Mouse (Mus musculus) C2C12 (cell line): ENCODE data around the gene Ranbp3l. TPM values are rescaled to one million over a fixed set of nuclear protein-coding genes. Genes with fewer than 3 reads are reported as not detected.

Experiments
- H3K27me3 ChIP-seq: one replicate; pipeline ENCODE4 v1.6.1; 2011; ENCODE audit not compliant: control insufficient read depth, insufficient read depth, insufficient read length
- H3K36me3 ChIP-seq: one replicate; pipeline ENCODE4 v1.6.1; 2011; ENCODE audit not compliant: control insufficient read depth, insufficient read depth
- H3K4me3 ChIP-seq: one replicate; pipeline ENCODE4 v1.5.1; 2011; ENCODE audit warnings: mild to moderate bottlenecking, control low read depth; ENCODE audit not compliant: poor library complexity, insufficient read depth, severe bottlenecking
- H3K79me2 ChIP-seq: one replicate; pipeline ENCODE4 v1.6.1; 2011; ENCODE audit not compliant: control insufficient read depth, insufficient read depth
- H3K79me3 ChIP-seq: one replicate; pipeline ENCODE4 v1.6.1; 2011; ENCODE audit warnings: low read depth, control low read depth
- H3ac ChIP-seq: one replicate; pipeline ENCODE3; 2011; ENCODE audit warnings: low read depth; ENCODE audit not compliant: control insufficient read depth, insufficient read length
- CEBPB ChIP-seq: IDR thresholded peaks from one replicate; pipeline ENCODE4 v1.6.1; 2011; ENCODE audit warnings: low read depth, mild to moderate bottlenecking, control low read depth, moderate library complexity
- CTCF ChIP-seq: IDR thresholded peaks from one replicate; pipeline ENCODE4 v1.5.1; 2011; ENCODE audit not compliant: control insufficient read depth, insufficient read depth, insufficient read length
- FOSL1 ChIP-seq: IDR thresholded peaks from one replicate; pipeline ENCODE4 v1.8.0; 2011; ENCODE audit warnings: mild to moderate bottlenecking, low read length; ENCODE audit not compliant: poor library complexity, insufficient read depth, severe bottlenecking
- MAX ChIP-seq: IDR thresholded peaks from one replicate; pipeline ENCODE4 v1.6.1; 2011; ENCODE audit warnings: mild to moderate bottlenecking, control low read depth
- MYOD1 ChIP-seq: IDR thresholded peaks from one replicate; pipeline ENCODE4 v1.6.1; 2011; ENCODE audit warnings: low read depth; ENCODE audit not compliant: control insufficient read depth, insufficient read length
- MYOG ChIP-seq: IDR thresholded peaks from one replicate; pipeline ENCODE4 v1.6.1; 2011; ENCODE audit not compliant: control insufficient read depth, insufficient read length; ENCODE audit errors: extremely low read depth
- USF1 ChIP-seq: IDR thresholded peaks from one replicate; pipeline ENCODE4 v1.6.1; 2011; ENCODE audit warnings: low read depth, mild to moderate bottlenecking, control low read depth, moderate library complexity
- polyA plus RNA-seq: library from polyadenylated mRNA; unstranded; fragments of >200 nt; fragmentation: generic; extraction: Trizol; gene quantifications from one replicate; pipeline ENCODE4 v1.2.1, GENCODE M21; 2012; ENCODE audit warnings: missing spikeins

The Ranbp3l gene
- polyA plus RNA-seq, 1 experiment = 0.06 TPM

DNA sequence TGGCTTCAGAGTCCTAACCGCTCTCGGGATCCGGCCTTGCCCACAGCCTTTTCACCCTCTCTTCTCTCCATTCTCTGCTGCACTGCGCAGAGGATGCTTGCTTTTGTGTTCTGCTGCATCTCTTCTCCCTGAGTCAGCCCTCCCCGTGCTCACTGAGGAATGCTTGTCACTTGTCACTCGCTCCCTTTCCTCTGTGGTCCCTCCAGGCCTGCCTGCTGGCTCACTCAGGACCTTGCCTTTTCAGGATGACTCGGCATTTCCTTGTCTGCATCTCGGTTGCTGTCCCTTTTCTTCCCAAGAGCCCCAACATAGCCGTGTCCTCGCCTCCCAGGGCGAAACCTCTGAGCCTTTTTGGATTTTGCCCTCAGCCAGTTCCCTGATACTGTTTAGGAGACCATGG lies 119.1 kb downstream of the Ranbp3l start:
- Histone ChIP-seq H3ac (no peak overlapping the region), H3K27me3 (no peaks in the 10 kb centered on the region), H3K79me3 (no peaks in the 10 kb centered on the region), H3K79me2 (no peaks in the 10 kb centered on the region), H3K36me3 (peaks cover 14% of the 10 kb centered on the region), H3K4me3 (no peak overlapping the region)
- TF ChIP-seq MYOD1 (no peak), FOSL1 (no peak), CEBPB (no peak), MYOG (no peak), MAX (no peak), CTCF (no peak), USF1 (no peak)

DNA sequence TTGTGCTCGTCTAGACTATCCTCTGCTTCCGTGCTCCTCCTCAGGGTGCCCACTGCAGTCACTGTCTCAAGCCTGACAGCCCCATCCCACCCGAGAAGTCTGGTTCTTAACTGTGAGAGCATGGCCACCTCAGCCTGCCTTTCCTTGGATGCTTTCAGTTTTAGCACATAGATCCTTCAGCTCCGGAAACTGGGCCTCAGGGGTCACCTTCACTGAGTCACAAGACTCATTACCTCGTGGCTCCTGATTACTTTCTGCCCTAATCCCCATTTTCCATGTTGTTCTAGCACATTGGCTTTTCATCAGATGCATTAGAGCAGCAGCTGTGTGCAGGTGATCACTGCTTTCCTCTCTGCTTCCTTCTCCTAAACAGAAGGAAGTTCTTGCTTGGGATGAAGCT lies 119.7 kb downstream of the Ranbp3l start:
- TF ChIP-seq FOSL1 = no peak
- TF ChIP-seq MYOD1 = no peak
- TF ChIP-seq USF1 = no peak
- no peak for TF ChIP-seq CTCF
- Histone ChIP-seq H3ac (no peak overlapping the region), H3K27me3 (no peaks in the 10 kb centered on the region), H3K79me2 (no peaks in the 10 kb centered on the region), H3K36me3 (peaks cover 14% of the 10 kb centered on the region), H3K4me3 (no peak overlapping the region), H3K79me3 (no peaks in the 10 kb centered on the region)

DNA sequence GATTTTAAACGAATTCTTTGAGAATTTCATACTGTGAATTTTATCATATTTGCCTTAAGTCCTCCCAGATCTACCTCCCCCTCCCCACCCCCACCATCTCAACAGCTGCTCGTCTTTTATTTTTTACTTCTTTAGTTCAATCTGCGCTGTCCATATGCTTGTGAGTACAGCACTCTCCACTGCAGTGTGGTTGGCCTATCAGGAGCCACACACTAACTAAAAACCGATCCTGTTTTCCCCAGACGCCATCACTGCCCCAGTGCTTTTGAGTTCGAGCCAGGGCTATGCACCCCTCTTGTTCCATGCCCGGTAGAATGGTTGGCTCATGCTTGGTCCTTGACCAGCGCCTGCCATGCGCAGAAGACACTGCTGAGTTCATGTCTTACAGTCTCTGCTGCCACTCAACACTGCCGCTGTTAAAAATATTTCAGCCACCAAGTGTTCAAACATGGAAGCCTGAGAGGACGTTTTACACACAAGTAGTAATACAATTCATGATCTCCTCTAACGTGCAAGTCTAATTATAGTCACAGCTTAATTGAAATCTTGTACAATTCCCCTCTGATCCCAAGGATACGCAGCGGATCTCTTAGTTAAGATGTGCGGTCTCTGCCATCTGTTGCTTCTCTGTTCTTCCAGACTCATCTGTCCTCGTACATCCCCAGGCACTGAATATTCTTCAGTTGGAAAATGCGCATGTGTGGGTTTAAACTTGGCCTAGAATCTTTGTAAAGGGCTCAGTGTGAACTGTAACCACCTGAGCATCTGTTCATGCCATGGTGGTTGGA lies 120.3 kb downstream of the Ranbp3l start:
- H3K4me3 ChIP-seq = no peak overlapping the region
- H3K79me3 ChIP-seq = no peaks in the 10 kb centered on the region
- peaks cover 19% of the 10 kb centered on the region for H3K36me3 ChIP-seq
- TF ChIP-seq CTCF (no peak), MAX (no peak), CEBPB (no peak), FOSL1 (no peak), USF1 (no peak), MYOG (no peak), MYOD1 (no peak)
- no peaks in the 10 kb centered on the region for H3K79me2 ChIP-seq
- H3ac ChIP-seq = no peak overlapping the region
- no peaks in the 10 kb centered on the region for H3K27me3 ChIP-seq

DNA sequence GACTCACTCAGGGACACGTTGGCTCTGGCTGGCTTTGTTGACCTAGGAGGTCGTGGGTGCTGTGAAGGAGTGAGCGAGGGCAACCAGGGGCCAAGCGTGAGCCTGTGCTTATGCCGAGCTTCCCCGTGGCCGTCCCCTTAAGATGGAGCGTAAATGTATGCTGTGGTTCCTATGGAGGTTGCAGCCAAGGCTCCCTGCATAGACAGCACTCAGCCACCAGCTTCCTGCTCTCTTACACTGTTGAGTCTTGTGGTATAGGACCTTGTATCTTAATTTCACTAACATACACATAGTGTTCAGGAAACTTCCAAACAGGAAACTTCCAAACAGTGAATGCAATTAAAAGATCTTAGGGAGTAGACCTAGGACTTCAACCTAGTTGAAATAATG lies 120.9 kb downstream of the Ranbp3l start:
- peaks cover 25% of the 10 kb centered on the region for H3K36me3 ChIP-seq
- no peak overlapping the region for H3ac ChIP-seq
- no peak for TF ChIP-seq CTCF
- TF ChIP-seq USF1 = no peak
- TF ChIP-seq CEBPB = no peak
- no peak for TF ChIP-seq MAX
- TF ChIP-seq FOSL1 = no peak
- TF ChIP-seq MYOD1 = no peak
- no peak for TF ChIP-seq MYOG
- H3K79me3 ChIP-seq = no peaks in the 10 kb centered on the region
- H3K4me3 ChIP-seq = no peak overlapping the region
- H3K27me3 ChIP-seq = no peaks in the 10 kb centered on the region
- H3K79me2 ChIP-seq = no peaks in the 10 kb centered on the region

DNA sequence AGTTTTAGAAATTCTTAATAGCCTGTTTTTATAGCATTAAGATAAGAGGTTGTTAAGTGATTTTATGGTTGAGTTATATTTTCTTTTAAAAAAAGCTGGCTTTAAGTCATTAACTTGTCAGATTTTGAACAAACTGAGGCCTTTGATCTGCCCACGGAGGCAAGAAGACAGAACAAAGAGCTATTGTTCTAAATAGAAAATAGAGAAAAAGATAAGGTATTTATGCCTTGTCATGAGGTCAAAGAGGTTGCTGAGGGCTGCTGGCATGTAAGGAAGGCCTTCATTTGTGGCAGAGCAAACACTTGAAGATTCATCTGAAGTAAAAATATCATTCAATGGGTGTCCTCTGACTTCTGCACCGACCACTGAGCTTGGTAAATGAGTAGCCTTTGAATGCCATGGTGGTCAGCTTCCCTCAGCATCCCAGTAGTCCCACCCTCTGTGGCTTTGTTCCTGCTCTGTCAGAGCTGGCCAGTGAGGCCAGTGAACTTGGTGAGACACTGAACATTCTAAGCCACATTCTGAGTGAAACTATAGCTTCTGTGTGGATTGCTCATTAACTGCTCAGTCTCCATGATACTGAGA lies 121.5 kb downstream of the Ranbp3l start:
- peaks cover 27% of the 10 kb centered on the region for H3K36me3 ChIP-seq
- TF ChIP-seq MYOG (no peak), CTCF (no peak), MAX (no peak), CEBPB (no peak), FOSL1 (no peak)
- no peaks in the 10 kb centered on the region for H3K79me3 ChIP-seq
- H3K79me2 ChIP-seq = no peaks in the 10 kb centered on the region
- no peaks in the 10 kb centered on the region for H3K27me3 ChIP-seq
- no peak overlapping the region for H3K4me3 ChIP-seq
- H3ac ChIP-seq = no peak overlapping the region

DNA sequence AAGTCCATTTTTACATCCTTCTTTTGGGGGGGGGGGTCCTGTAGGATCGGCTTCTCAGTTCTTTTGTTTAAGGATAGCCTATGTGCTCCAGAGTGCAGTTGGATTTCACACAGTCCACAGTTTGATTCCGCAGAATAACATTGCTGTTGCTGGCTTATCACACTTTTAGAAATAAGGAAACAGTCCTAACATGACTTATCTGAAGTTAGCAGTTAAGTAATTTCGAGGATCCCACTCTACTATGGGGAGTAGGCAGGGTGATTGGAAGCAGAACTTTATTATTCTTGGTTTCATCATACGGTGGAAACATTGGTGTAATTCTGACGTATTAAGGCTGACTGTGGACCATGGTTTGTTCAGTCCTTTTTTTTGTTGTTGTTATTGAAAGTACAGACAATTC lies 122.9 kb downstream of the Ranbp3l start:
- Histone ChIP-seq H3ac (no peak overlapping the region), H3K79me2 (no peaks in the 10 kb centered on the region), H3K79me3 (no peaks in the 10 kb centered on the region), H3K4me3 (no peak overlapping the region), H3K27me3 (no peaks in the 10 kb centered on the region), H3K36me3 (peaks cover 24% of the 10 kb centered on the region)
- TF ChIP-seq MYOD1 (no peak), USF1 (no peak), FOSL1 (no peak), MYOG (no peak), CTCF (no peak), MAX (no peak), CEBPB (no peak)
